Comparison of ENCODE assay signal across 9 mouse cellular contexts in genomic region chr10:77252790-77253189, GRCm38 (mm10). TPM values are rescaled to one million over a fixed set of nuclear protein-coding genes. Genes with fewer than 3 reads are reported as not detected.
DNase-seq lines count a peak whose midpoint lies in the region; ATAC-seq and TF ChIP-seq lines count a peak whose summit lies in the region.
"Had no signal": no experiment of that assay in that cellular context is flagged by ENCODE, and none has a peak within 500 bp of the region (broad histone marks: within the 10 kb centered on the region; RNA-seq: fewer than 3 reads in every experiment).

No protein-coding gene starts in this region.

- H3K79me2 ChIP-seq in MEL (ENCODE audit: control insufficient read depth, insufficient read depth, low read length, poor library complexity), result no peaks in the 10 kb centered on the region

- DNase-seq in MEL (ENCODE audit: low read depth, low spot score), result peak; percentile 82
- peak; percentile 74 for DNase-seq in cerebellum, adult 11-12 months
- peak; percentile 59 to 86 for DNase-seq in layer of hippocampus, adult 8-10 months (ENCODE audit: low spot score in 2 of 2)
- DNase-seq in ovary, postnatal 10 days (ENCODE audit: low spot score), result peak; percentile 71
- DNase-seq in thymus, postnatal 0 days (ENCODE audit: low spot score), result peak; percentile 66

- TF ChIP-seq RAD21 in MEL (IDR thresholded peaks at IDR 0.05; ENCODE audit: low read depth, low read length), result peak; percentile 92

- no peak overlapping the region for H3K4me2 ChIP-seq in forebrain, embryonic 16.5 days (ENCODE audit: low read length)
- no peak overlapping the region for H3K4me2 ChIP-seq in lung, embryonic 15.5 days

- H3K9me3 ChIP-seq in MEL (replicated peaks; ENCODE audit: insufficient read depth, low read length), result no peaks in the 10 kb centered on the region
- H3K9me3 ChIP-seq in forebrain, embryonic 16.5 days (ENCODE audit: control insufficient read depth, low read length), result no peaks in the 10 kb centered on the region
- H3K9me3 ChIP-seq in lung, embryonic 15.5 days, result no peaks in the 10 kb centered on the region
- H3K9me3 ChIP-seq: megakaryocyte, embryonic 14.5 days had no signal

- 1% methylated on average over 4 of the region's 4 CpGs for WGBS in forebrain, embryonic 16.5 days
- 0% methylated on average over 4 of the region's 4 CpGs for WGBS in lung, embryonic 15.5 days

- H3K9ac ChIP-seq in MEL (ENCODE audit: control insufficient read depth, low read depth, low read length, poor library complexity, severe bottlenecking), result peak overlapping the region; percentile 15; the same call in 1 of the 2 replicates
- no peak overlapping the region for H3K9ac ChIP-seq in forebrain, embryonic 16.5 days (replicated peaks; ENCODE audit: low read depth, low read length)
- H3K9ac ChIP-seq in lung, embryonic 15.5 days, result no peak overlapping the region

- H3K27ac ChIP-seq in MEL (ENCODE audit: control insufficient read depth, low read depth, low read length), result no peak overlapping the region
- H3K27ac ChIP-seq in forebrain, embryonic 16.5 days (ENCODE audit: low read length), result no peak overlapping the region
- peak overlapping the region; percentile 68; the same call in 1 of the 2 replicates for H3K27ac ChIP-seq in lung, embryonic 15.5 days

- TF ChIP-seq POLR2A in MEL (IDR thresholded peaks at IDR 0.05; ENCODE audit: control insufficient read depth in 1 of 2, insufficient read depth in 1 of 2, low read depth in 1 of 2, low read length in 2 of 2, poor library complexity in 1 of 2), result no peak

- H3K27me3 ChIP-seq in MEL (ENCODE audit: control insufficient read depth in 1 of 2, insufficient read depth in 2 of 2, low read length in 2 of 2), result no peaks in the 10 kb centered on the region
- H3K27me3 ChIP-seq in forebrain, embryonic 16.5 days (replicated peaks; ENCODE audit: control insufficient read depth, insufficient read depth, low read length), result no peaks in the 10 kb centered on the region
- no peaks in the 10 kb centered on the region for H3K27me3 ChIP-seq in lung, embryonic 15.5 days
- H3K27me3 ChIP-seq: megakaryocyte, embryonic 14.5 days had no signal

- peaks cover 0 to 4% of the 10 kb centered on the region in 2 experiments; a peak in 1 of 4 replicates for H3K36me3 ChIP-seq in MEL (ENCODE audit: control insufficient read depth in 1 of 2, insufficient read depth in 2 of 2, low read length in 2 of 2)
- no peaks in the 10 kb centered on the region for H3K36me3 ChIP-seq in forebrain, embryonic 16.5 days (ENCODE audit: control insufficient read depth, insufficient read depth)
- H3K36me3 ChIP-seq in lung, embryonic 15.5 days, result no peaks in the 10 kb centered on the region

- peak; percentile 85 to 97 (median 94) for TF ChIP-seq CTCF in MEL (IDR thresholded peaks at IDR 0.05 in 2 of 3, conservative IDR thresholded peaks at IDR 0.05 in 1 of 3; ENCODE audit: control insufficient read depth in 1 of 3, insufficient read depth in 1 of 3, low read depth in 2 of 3, low read length in 3 of 3, poor library complexity in 1 of 3, severe bottlenecking in 1 of 3)

- TF ChIP-seq EP300 in MEL (IDR thresholded peaks at IDR 0.05; ENCODE audit: low read depth in 1 of 2, low read length in 2 of 2), result no peak

- H3K4me1 ChIP-seq in MEL (ENCODE audit: control insufficient read depth in 1 of 2, insufficient read depth in 2 of 2, low read length in 2 of 2), result peaks cover 0 to 14% of the 10 kb centered on the region in 2 experiments; a peak in 2 of 4 replicates
- H3K4me1 ChIP-seq in forebrain, embryonic 16.5 days (replicated peaks; ENCODE audit: control insufficient read depth, insufficient read depth, low read length), result peaks cover 6% of the 10 kb centered on the region
- peaks cover 40% of the 10 kb centered on the region for H3K4me1 ChIP-seq in lung, embryonic 15.5 days

- peak; percentile 61 for ATAC-seq in forebrain, embryonic 16.5 days
- peak; percentile 73 to 80 for ATAC-seq in hematopoietic stem cell, adult 5-6 weeks (replicated peaks in 1 of 2; ENCODE audit: insufficient read depth in 1 of 2, low FRiP score in 2 of 2, low TSS enrichment in 1 of 2, low read depth in 1 of 2, poor library complexity in 2 of 2, severe bottlenecking in 2 of 2)
- peak; percentile 50; the same call in 1 of the 2 replicates for ATAC-seq in lung, embryonic 15.5 days (ENCODE audit: borderline replicate concordance, extremely low read depth, low FRiP score, low TSS enrichment)

- no peak overlapping the region; a peak in 1 of 4 replicates for H3K4me3 ChIP-seq in MEL (ENCODE audit: control insufficient read depth in 1 of 2, insufficient read depth in 1 of 2, low read depth in 2 of 2, low read length in 2 of 2)
- H3K4me3 ChIP-seq in forebrain, embryonic 16.5 days (replicated peaks; ENCODE audit: low read length), result no peak overlapping the region
- no peak overlapping the region for H3K4me3 ChIP-seq in lung, embryonic 15.5 days
- H3K4me3 ChIP-seq: megakaryocyte, embryonic 14.5 days had no signal

TF ChIP-seq in MEL, 35 proteins besides CTCF, POLR2A, EP300 and RAD21:
- TF ChIP-seq MAFK (IDR thresholded peaks at IDR 0.05; ENCODE audit: borderline replicate concordance, low read depth, low read length) (no peak), NRF1 (IDR thresholded peaks at IDR 0.05; ENCODE audit: insufficient read depth, low read depth, low read length, poor library complexity, severe bottlenecking) (no peak), SIN3A (IDR thresholded peaks at IDR 0.05; ENCODE audit: low read length) (no peak), MXI1 (IDR thresholded peaks at IDR 0.05; ENCODE audit: low read depth, low read length) (no peak), RCOR1 (IDR thresholded peaks at IDR 0.05; ENCODE audit: low read depth, low read length) (no peak), SMC3 (IDR thresholded peaks at IDR 0.05; ENCODE audit: low read depth, low read length) (peak; percentile 98), USF1 (IDR thresholded peaks at IDR 0.05; ENCODE audit: low read depth, low read length) (no peak), CHD2 (IDR thresholded peaks at IDR 0.05; ENCODE audit: low read length) (no peak), MAX (IDR thresholded peaks at IDR 0.05; ENCODE audit: low read length) (no peak), MYB (IDR thresholded peaks at IDR 0.05; ENCODE audit: low read depth, low read length) (no peak), ZC3H11A (IDR thresholded peaks at IDR 0.05; ENCODE audit: low read depth, low read length) (peak; percentile 97), GATA1 (IDR thresholded peaks at IDR 0.05; ENCODE audit: low read depth, low read length) (0 out of 2 replicates have a peak, but pooled peaks have one; percentile 18), TBP (IDR thresholded peaks at IDR 0.05; ENCODE audit: low read depth, low read length) (no peak)

RNA-seq across cellular contexts. Expression of gene Pofut2, which starts 6.2 kb away (rescaled TPM):
- total RNA-seq in MEL (2012; rRNA removed), result 13.5 and 20.3 TPM in 2 replicates
- 10 to 100 TPM in 1 of 2 experiments, not detected in 1; 24.5 TPM for polyA plus RNA-seq in MEL (2012; ENCODE audit: insufficient read depth in 1 of 2, insufficient read length in 2 of 2, low read depth in 1 of 2, low replicate concordance in 2 of 2, missing spikeins in 1 of 2)
- 47.3 and 50.5 TPM in 2 replicates for polyA plus RNA-seq in forebrain, embryonic 16.5 days (2015; fragmentation: Nextera tagmentation; extraction: Ambion mirVana)
- 13.5 and 21.3 TPM in 2 replicates for total RNA-seq in hematopoietic stem cell, adult 5-6 weeks (2017)
- 10 to 100 TPM; 30.8 to 38.4 (median 32.9) TPM for total RNA-seq in layer of hippocampus, adult 8-10 months (2022)
- 128 and 139 TPM in 2 replicates for polyA plus RNA-seq in lung, embryonic 15.5 days (2015; fragmentation: Nextera tagmentation; extraction: Ambion mirVana)
- polyA plus RNA-seq in thymus, postnatal 0 days (2015; fragmentation: Nextera tagmentation; extraction: Ambion mirVana), result 34.0 and 35.0 TPM in 2 replicates
